Mouse (Mus musculus) lung, postnatal 0 days (tissue): ENCODE results near the gene Acox3.

Experiments used
- CTCF ChIP-seq: IDR thresholded peaks from 2 replicates; pipeline ENCODE4 v1.5.1; 2016; ENCODE audit warnings: antibody characterized with exemption, mild to moderate bottlenecking
- EP300 ChIP-seq: IDR thresholded peaks from 2 replicates; pipeline ENCODE4 v1.6.1; 2016; ENCODE audit warnings: antibody characterized with exemption, mild to moderate bottlenecking, control low read depth

DNA sequence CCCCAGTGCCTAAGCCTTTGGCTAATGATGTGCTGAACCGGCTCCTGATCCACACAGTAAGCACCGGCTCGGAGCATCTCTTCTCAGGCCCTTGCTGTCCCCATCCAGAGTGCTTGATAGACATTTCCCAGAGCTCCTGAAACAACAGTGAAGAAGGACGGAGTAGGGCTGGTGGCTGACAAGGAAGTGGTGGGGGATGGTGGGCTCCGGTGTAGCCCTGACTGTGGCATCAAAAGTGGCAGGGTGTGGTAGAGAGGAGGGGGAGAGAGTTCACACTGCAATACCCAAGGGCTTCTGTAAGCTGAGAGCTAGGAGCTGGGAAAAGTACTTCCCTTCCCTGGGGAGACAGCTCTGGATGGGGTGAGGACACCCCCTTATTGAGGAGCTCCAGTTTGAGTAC is 48.9 kb downstream of the Acox3 start:
- TF ChIP-seq CTCF: no peak
- TF ChIP-seq EP300: no peak
